Mouse (Mus musculus): ENCODE results near the gene Bag3. TPM values are rescaled to one million over a fixed set of nuclear protein-coding genes. Genes with fewer than 3 reads are reported as not detected.

The Bag3 gene
- total RNA-seq, 2 experiments from 2014 or later, result 84.2 to 100 TPM

Small RNA genes lying within 50 kb of the gene (microRNA-seq; reads per million reads assigned to microRNA genes)
- gene Gm24365, result not detected

Other genes with a start within 250 kb of the Bag3 start
- gene BC017158, start 225.4 kb upstream of the Bag3 start, total RNA-seq (2021), result 10 to 100 TPM; 17.3 to 18.0 TPM
- 10 to 100 TPM; 14.5 to 18.2 TPM for gene Rgs10, start 104.9 kb upstream of the Bag3 start, total RNA-seq (2021)
- 10 to 100 TPM; 73.7 to 92.4 TPM for gene Tial1, start 61.9 kb upstream of the Bag3 start, total RNA-seq (2021)
- gene Inpp5f, start 87.7 kb downstream of the Bag3 start, total RNA-seq (2021), result 1 to 10 TPM; 9.1 to 9.2 TPM
- gene Mcmbp, start 216.9 kb downstream of the Bag3 start, total RNA-seq (2021), result 10 to 100 TPM; 36.2 to 38.6 TPM
- gene Sec23ip, start 221.3 kb downstream of the Bag3 start, total RNA-seq (2021), result 10 to 100 TPM; 33.1 to 37.2 TPM